Mouse (Mus musculus) ES-Bruce4 (cell line): Measurements from ENCODE around the gene Avp. TPM values are rescaled to one million over a fixed set of nuclear protein-coding genes. Genes with fewer than 3 reads are reported as not detected.

Source experiments
- H3K27ac ChIP-seq: 2 replicates; pipeline ENCODE4 v1.5.1; 2012; ENCODE audit warnings: low read length, inconsistent platforms; ENCODE audit not compliant: insufficient read depth
- H3K27me3 ChIP-seq: 2 replicates; pipeline ENCODE4 v1.6.1; 2012; ENCODE audit warnings: mild to moderate bottlenecking, low read length, inconsistent platforms; ENCODE audit not compliant: control insufficient read depth, poor library complexity, insufficient read depth, severe bottlenecking
- H3K36me3 ChIP-seq: 2 replicates; pipeline ENCODE4 v1.6.1; 2012; ENCODE audit warnings: inconsistent platforms, mild to moderate bottlenecking, low read length, moderate library complexity; ENCODE audit not compliant: control insufficient read depth, poor library complexity, insufficient read depth, severe bottlenecking
- H3K4me1 ChIP-seq: one replicate; pipeline ENCODE4 v1.8.1; 2011; ENCODE audit warnings: low read length; ENCODE audit not compliant: control insufficient read depth, insufficient read depth
- H3K4me3 ChIP-seq: 2 replicates; pipeline ENCODE4 v1.5.1; 2011; ENCODE audit warnings: low read depth, mild to moderate bottlenecking, low read length
- H3K9ac ChIP-seq: 2 replicates; pipeline ENCODE4 v1.6.1; 2012; ENCODE audit warnings: low read depth, mild to moderate bottlenecking, inconsistent platforms; ENCODE audit not compliant: poor library complexity, severe bottlenecking
- H3K9me3 ChIP-seq: replicated peaks from 2 replicates; pipeline ENCODE4 v1.6.1; 2012; ENCODE audit warnings: mild to moderate bottlenecking, low read length, inconsistent platforms; ENCODE audit not compliant: control insufficient read depth, poor library complexity, insufficient read depth, severe bottlenecking
- CTCF ChIP-seq: IDR thresholded peaks from one replicate; pipeline ENCODE4 v1.8.1; 2011; ENCODE audit warnings: low read depth, low read length
- EP300 ChIP-seq: IDR thresholded peaks from 2 replicates; pipeline ENCODE4 v1.6.1; 2011; ENCODE audit warnings: low read depth, low read length; ENCODE audit not compliant: insufficient read depth
- POLR2A ChIP-seq: IDR thresholded peaks from one replicate; pipeline ENCODE4 v1.8.1; 2011; ENCODE audit warnings: low read length; ENCODE audit not compliant: insufficient read depth
- polyA plus RNA-seq: library from polyadenylated mRNA; stranded (reverse); fragments of >200 nt; gene quantifications from 2 replicates; pipeline ENCODE4 v1.2.4, GENCODE M21; 2011; ENCODE audit warnings: low read depth; ENCODE audit not compliant: missing spikeins, insufficient read depth, insufficient read length

Gene Avp
- polyA plus RNA-seq, 1 experiment: not detected

DNA sequence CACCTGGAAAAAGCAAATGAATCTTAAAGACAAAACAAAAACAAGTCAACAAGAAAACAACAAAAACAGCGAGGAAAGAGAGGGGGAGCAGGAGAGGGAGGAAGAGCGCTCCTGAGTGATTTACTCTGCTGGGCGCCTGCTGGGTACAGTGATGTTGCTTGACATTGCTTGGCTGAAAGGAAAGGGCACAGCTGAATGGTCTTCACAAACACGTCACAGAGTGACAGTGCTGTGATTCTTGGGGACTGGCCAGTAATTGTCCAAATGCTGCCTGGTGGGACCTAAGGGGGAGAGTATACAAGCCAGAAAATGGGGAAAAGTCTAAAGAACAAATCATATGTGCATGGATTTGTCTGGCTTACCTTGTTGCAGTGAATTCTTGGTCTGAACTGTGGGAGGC lies 19.8 kb upstream of the Avp start:
- Histone ChIP-seq H3K36me3 (peaks cover 12% of the 10 kb centered on the region), H3K4me1 (no peaks in the 10 kb centered on the region), H3K9me3 (no peaks in the 10 kb centered on the region), H3K27ac (no peak overlapping the region), H3K27me3 (no peaks in the 10 kb centered on the region), H3K9ac (no peak overlapping the region), H3K4me3 (no peak overlapping the region)
- TF ChIP-seq EP300 (no peak), POLR2A (no peak), CTCF (no peak)

GRCm38 (mm10) chr2:130598399-130598798 lies 16.0 kb upstream of the Avp start:
- no peaks in the 10 kb centered on the region for H3K4me1 ChIP-seq
- no peak overlapping the region for H3K4me3 ChIP-seq
- no peak overlapping the region for H3K27ac ChIP-seq
- no peaks in the 10 kb centered on the region for H3K27me3 ChIP-seq
- TF ChIP-seq EP300 (no peak), CTCF (no peak), POLR2A (no peak)
- no peak overlapping the region for H3K9ac ChIP-seq
- H3K9me3 ChIP-seq: no peaks in the 10 kb centered on the region
- H3K36me3 ChIP-seq: peaks cover 13% of the 10 kb centered on the region

- TF ChIP-seq POLR2A (no peak), EP300 (no peak), CTCF (peak; percentile 50)
- no peaks in the 10 kb centered on the region for H3K27me3 ChIP-seq
- H3K27ac ChIP-seq: no peak overlapping the region
- H3K9me3 ChIP-seq: no peaks in the 10 kb centered on the region
- no peak overlapping the region for H3K9ac ChIP-seq
- H3K4me3 ChIP-seq: no peak overlapping the region
- H3K36me3 ChIP-seq: peaks cover 11% of the 10 kb centered on the region
- no peaks in the 10 kb centered on the region for H3K4me1 ChIP-seq
Observed at GRCm38 (mm10) chr2:130597601-130598010, 15.3 kb upstream of the Avp start.

DNA sequence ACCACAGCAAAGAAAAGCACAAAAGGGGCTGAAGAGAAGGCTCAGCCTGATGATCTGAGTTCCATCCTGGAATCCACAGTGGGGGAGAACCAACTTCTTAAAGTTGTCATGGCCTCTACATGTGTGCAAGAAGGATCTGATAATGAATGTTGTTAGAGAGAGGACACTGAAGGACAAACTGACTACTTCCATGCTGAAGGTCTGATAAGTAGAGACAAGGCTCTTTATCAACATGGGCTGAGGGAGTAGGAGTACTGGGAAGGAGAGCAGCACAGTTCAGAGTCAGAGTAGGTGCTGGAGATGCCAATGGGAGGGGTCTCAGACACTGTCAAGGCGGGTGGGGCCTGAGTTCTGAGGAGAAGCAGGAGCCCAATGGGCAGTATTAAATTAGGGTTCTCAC lies 13.2 kb upstream of the Avp start:
- Histone ChIP-seq H3K27ac (no peak overlapping the region), H3K9ac (no peak overlapping the region), H3K9me3 (no peaks in the 10 kb centered on the region), H3K36me3 (peaks cover 8% of the 10 kb centered on the region; the same call in 1 of the 2 replicates), H3K27me3 (no peaks in the 10 kb centered on the region), H3K4me3 (no peak overlapping the region), H3K4me1 (no peaks in the 10 kb centered on the region)
- TF ChIP-seq EP300: no peak
- no peak for TF ChIP-seq CTCF
- no peak for TF ChIP-seq POLR2A

DNA sequence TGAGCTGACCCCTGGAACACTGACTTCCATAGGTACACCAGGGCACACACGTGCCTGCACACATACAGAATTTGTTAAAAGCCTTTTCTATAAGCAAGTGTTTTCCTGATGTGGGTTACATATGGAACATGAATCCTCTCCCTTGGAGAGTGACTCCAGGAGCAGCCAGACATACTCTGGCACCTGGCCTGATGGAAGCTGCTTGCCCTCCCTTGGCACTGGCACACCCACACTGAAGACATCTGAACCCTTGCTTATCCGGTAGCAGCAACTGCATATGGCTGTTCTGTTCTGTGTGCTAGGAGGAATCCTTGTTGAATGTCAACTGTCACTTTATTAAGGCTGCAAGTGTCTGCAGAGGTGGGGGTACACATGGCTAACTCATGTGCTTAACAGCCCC lies 8.7 kb upstream of the Avp start:
- Histone ChIP-seq H3K27me3 (no peaks in the 10 kb centered on the region), H3K9ac (no peak overlapping the region), H3K4me3 (no peak overlapping the region), H3K36me3 (no peaks in the 10 kb centered on the region), H3K4me1 (no peaks in the 10 kb centered on the region), H3K27ac (no peak overlapping the region), H3K9me3 (no peaks in the 10 kb centered on the region)
- TF ChIP-seq POLR2A: no peak
- no peak for TF ChIP-seq EP300
- TF ChIP-seq CTCF: no peak

GRCm38 (mm10) chr2:130589761-130590160 lies 7.4 kb upstream of the Avp start:
- no peaks in the 10 kb centered on the region for H3K9me3 ChIP-seq
- no peak overlapping the region for H3K4me3 ChIP-seq
- TF ChIP-seq POLR2A: no peak
- TF ChIP-seq CTCF: no peak
- TF ChIP-seq EP300: no peak
- H3K9ac ChIP-seq: no peak overlapping the region
- H3K4me1 ChIP-seq: no peaks in the 10 kb centered on the region
- H3K27ac ChIP-seq: no peak overlapping the region
- H3K27me3 ChIP-seq: no peaks in the 10 kb centered on the region
- no peaks in the 10 kb centered on the region for H3K36me3 ChIP-seq
